Mouse (Mus musculus) MEL (cell line): ENCODE measurements around the gene Lrsam1. TPM values are rescaled to one million over a fixed set of nuclear protein-coding genes. Genes with fewer than 3 reads are reported as not detected.
A peak's percentile ranks its signal among the peaks of the same experiment; 100 is the strongest.

Experiments
- BHLHE40 ChIP-seq: IDR thresholded peaks from 2 replicates; pipeline ENCODE4 v1.6.1; 2012; ENCODE audit warnings: low read depth, mild to moderate bottlenecking, inconsistent platforms, low read length, improper control_type of control experiment, borderline replicate concordance
- E2F4 ChIP-seq: IDR thresholded peaks from 2 replicates; pipeline ENCODE4 v1.6.1; 2011; ENCODE audit warnings: low read depth, low read length, improper control_type of control experiment, borderline replicate concordance
- ETS1 ChIP-seq: IDR thresholded peaks from 2 replicates; pipeline ENCODE4 v1.6.1; 2012; ENCODE audit warnings: low read depth, mild to moderate bottlenecking, inconsistent platforms, low read length, improper control_type of control experiment, moderate library complexity
- KAT2A ChIP-seq: conservative IDR thresholded peaks from 2 replicates; pipeline ENCODE4 v1.6.1; 2012; ENCODE audit warnings: low read depth, low read length, improper control_type of control experiment, inconsistent platforms
- MEF2A ChIP-seq: IDR thresholded peaks from 2 replicates; pipeline ENCODE4 v1.6.1; 2014; ENCODE audit warnings: low read depth, mild to moderate bottlenecking, inconsistent platforms, low read length, improper control_type of control experiment; ENCODE audit not compliant: poor library complexity, insufficient replicate concordance, severe bottlenecking; ENCODE audit errors: extremely low read depth
- MYC ChIP-seq: IDR thresholded peaks from 2 replicates; pipeline ENCODE4 v1.6.1; 2011; ENCODE audit warnings: low read depth, mild to moderate bottlenecking, low read length, improper control_type of control experiment, moderate library complexity
- NELFE ChIP-seq: IDR thresholded peaks from 2 replicates; pipeline ENCODE4 v1.6.1; 2011; ENCODE audit warnings: low read depth, low read length, improper control_type of control experiment
- RAD21 ChIP-seq: IDR thresholded peaks from 2 replicates; pipeline ENCODE4 v1.6.1; 2011; ENCODE audit warnings: mild to moderate bottlenecking, low read depth, low read length, improper control_type of control experiment
- SMC3 ChIP-seq: IDR thresholded peaks from 2 replicates; pipeline ENCODE4 v1.6.1; 2011; ENCODE audit warnings: low read depth, low read length, improper control_type of control experiment
- TAL1 ChIP-seq: IDR thresholded peaks from 2 replicates; pipeline ENCODE4 v1.6.1; 2012; ENCODE audit warnings: mild to moderate bottlenecking, inconsistent platforms, low read length, moderate library complexity, mixed read lengths
- TCF12 ChIP-seq: IDR thresholded peaks from 2 replicates; pipeline ENCODE4 v1.6.1; 2014; ENCODE audit warnings: low read depth, mild to moderate bottlenecking, inconsistent platforms, low read length, improper control_type of control experiment, moderate library complexity
- UBTF ChIP-seq: IDR thresholded peaks from 2 replicates; pipeline ENCODE4 v1.6.1; 2012; ENCODE audit warnings: low read depth, mild to moderate bottlenecking, inconsistent platforms, low read length, improper control_type of control experiment, moderate library complexity, borderline replicate concordance; ENCODE audit not compliant: insufficient read depth
- USF2 ChIP-seq, 2 experiments: IDR thresholded peaks; 2 replicates each; pipeline ENCODE4 v1.6.1; 2011 to 2012; ENCODE audit warnings: improper control_type of control experiment in 2 of 2, low read length in 2 of 2, borderline replicate concordance in 1 of 2, inconsistent platforms in 1 of 2, low read depth in 1 of 2, mild to moderate bottlenecking in 1 of 2; ENCODE audit not compliant: insufficient read depth in 1 of 2
- ZMIZ1 ChIP-seq: IDR thresholded peaks from 2 replicates; pipeline ENCODE4 v1.6.1; 2012; ENCODE audit warnings: low read depth, mild to moderate bottlenecking, inconsistent platforms, low read length, improper control_type of control experiment, moderate library complexity
- ZNF384 ChIP-seq: IDR thresholded peaks from 2 replicates; pipeline ENCODE4 v1.6.1; 2012; ENCODE audit warnings: low read depth, mild to moderate bottlenecking, inconsistent platforms, low read length, improper control_type of control experiment
- polyA plus RNA-seq, 2 experiments: library from polyadenylated mRNA; stranded (reverse) in 1 of 2; unstranded in 1 of 2; fragments of >175 nt in 1 of 2; fragments of >200 nt in 1 of 2; gene quantifications; 2 replicates each; pipeline versions ENCODE4 v1.2.1 to v1.2.4; 2012; ENCODE audit warnings: low replicate concordance in 2 of 2, low read depth in 1 of 2; ENCODE audit not compliant: insufficient read length in 2 of 2, insufficient read depth in 1 of 2, missing spikeins in 1 of 2
- total RNA-seq: library from RNA; depleted of rRNA; stranded (reverse); fragments of 300-350 nt; gene quantifications from 2 replicates; pipeline ENCODE4 v1.2.3, GENCODE M21; 2012; rRNA removed

Lrsam1 gene
- total and polyA plus RNA-seq, 3 experiments: 14.2 to 17.9 TPM; not detected in 1

- no peak for TF ChIP-seq RAD21
- no peak for TF ChIP-seq MYC
- no peak for TF ChIP-seq TAL1
- TF ChIP-seq MEF2A: no peak
- TF ChIP-seq NELFE: 0 out of 2 replicates have a peak, but pooled peaks have one; percentile 20
- TF ChIP-seq USF2 (IDR thresholded peaks at IDR 0.05; ENCODE audit: borderline replicate concordance in 1 of 2, insufficient read depth in 1 of 2, low read depth in 1 of 2, low read length in 2 of 2): no peak
- TF ChIP-seq ZNF384: no peak
- TF ChIP-seq KAT2A: no peak
- TF ChIP-seq BHLHE40: no peak
- TF ChIP-seq ZMIZ1: peak; percentile 31; the same call in 1 of the 2 replicates
- TF ChIP-seq ETS1: 0 out of 2 replicates have a peak, but pooled peaks have one; percentile 23
- TF ChIP-seq TCF12: 0 out of 2 replicates have a peak, but pooled peaks have one; percentile 25
- no peak for TF ChIP-seq E2F4
- TF ChIP-seq UBTF: no peak
- TF ChIP-seq SMC3: no peak
Measured at GRCm38 (mm10) chr2:32875675-32876489, 85.5 kb downstream of the Lrsam1 start, which contains the start of gene Fam129b (continued).

Other genes with a start within 250 kb of the Lrsam1 start
- 30.9 and 37.7 TPM in 2 replicates for gene Cdk9, start 248.5 kb downstream of the Lrsam1 start, total RNA-seq
- 100 to 1,000 TPM in 1 of 2 experiments, not detected in 1; 125 TPM for gene Cdk9, start 248.5 kb downstream of the Lrsam1 start, polyA plus RNA-seq
- 0.19 and 0.26 TPM in 2 replicates for gene Sh2d3c, start 240.6 kb downstream of the Lrsam1 start, total RNA-seq
- under 1 TPM in 1 of 2 experiments, not detected in 1; 0.43 TPM for gene Sh2d3c, start 240.6 kb downstream of the Lrsam1 start, polyA plus RNA-seq
- not detected in 2 replicates for gene 6330409D20Rik, start 220.6 kb downstream of the Lrsam1 start, total RNA-seq
- gene 6330409D20Rik, start 220.6 kb downstream of the Lrsam1 start, polyA plus RNA-seq: not detected
- 46.6 and 54.7 TPM in 2 replicates for gene Tor2a, start 204.4 kb downstream of the Lrsam1 start, total RNA-seq
- 10 to 100 TPM in 1 of 2 experiments, not detected in 1; 62.2 TPM for gene Tor2a, start 204.4 kb downstream of the Lrsam1 start, polyA plus RNA-seq
- 0.26 and 0.69 TPM in 2 replicates for gene Ttc16, start 186.0 kb downstream of the Lrsam1 start, total RNA-seq
- gene Ttc16, start 186.0 kb downstream of the Lrsam1 start, polyA plus RNA-seq: under 1 TPM in 1 of 2 experiments, not detected in 1; 0.35 TPM
- 18.0 and 27.9 TPM in 2 replicates for gene Ptrh1, start 185.8 kb downstream of the Lrsam1 start, total RNA-seq
- 10 to 100 TPM in 1 of 2 experiments, not detected in 1; 12.3 TPM for gene Ptrh1, start 185.8 kb downstream of the Lrsam1 start, polyA plus RNA-seq
- 0.12 and 0.13 TPM in 2 replicates for gene Cfap157, start 177.2 kb downstream of the Lrsam1 start, total RNA-seq
- 1 to 10 TPM in 1 of 2 experiments, not detected in 1; 2.3 TPM for gene Cfap157, start 177.2 kb downstream of the Lrsam1 start, polyA plus RNA-seq
- 7.1 and 8.2 TPM in 2 replicates for gene Stxbp1, start 114.4 kb downstream of the Lrsam1 start, total RNA-seq
- gene Stxbp1, start 114.4 kb downstream of the Lrsam1 start, polyA plus RNA-seq: 10 to 100 TPM in 1 of 2 experiments, not detected in 1; 33.2 TPM
- 11.5 and 17.5 TPM in 2 replicates for gene Fam129b, start 85.5 kb downstream of the Lrsam1 start, total RNA-seq
- 10 to 100 TPM in 1 of 2 experiments, not detected in 1; 20.0 TPM for gene Fam129b, start 85.5 kb downstream of the Lrsam1 start, polyA plus RNA-seq
- gene Rpl12, start 55 bp downstream of the Lrsam1 start, total RNA-seq: 1,806 and 1,842 TPM in 2 replicates
- 100 to 1,000 TPM in 1 of 2 experiments, not detected in 1; 116 TPM for gene Rpl12, start 55 bp downstream of the Lrsam1 start, polyA plus RNA-seq
- 7.4 and 7.8 TPM in 2 replicates for gene Slc2a8, start 20.5 kb upstream of the Lrsam1 start, total RNA-seq
- gene Slc2a8, start 20.5 kb upstream of the Lrsam1 start, polyA plus RNA-seq: 10 to 100 TPM in 1 of 2 experiments, not detected in 1; 16.0 TPM
- gene Garnl3, start 170.0 kb upstream of the Lrsam1 start, total RNA-seq: 0.92 and 1.5 TPM in 2 replicates
- 1 to 10 TPM in 1 of 2 experiments, not detected in 1; 2.3 TPM for gene Garnl3, start 170.0 kb upstream of the Lrsam1 start, polyA plus RNA-seq